Mouse (Mus musculus) forebrain, embryonic 11.5 days (tissue): ENCODE measurements around the gene Rnf169. TPM values are rescaled to one million over a fixed set of nuclear protein-coding genes. Genes with fewer than 3 reads are reported as not detected.
A peak's percentile ranks its signal among the peaks of the same experiment; 100 is the strongest.

ENCODE experiments used
- ATAC-seq: fragments of 200-750 bp; cut with Nextera tagmentation; replicated peaks from 2 replicates; pipeline ENCODE4 v1.8.0; 2017; ENCODE audit warnings: moderate TSS enrichment; ENCODE audit not compliant: low FRiP score
- DNase-seq: peaks from one replicate; pipeline ENCODE4 v3.0.0-alpha.2; 2017; ENCODE audit warnings: low spot score
- H3K27ac ChIP-seq: fragments of 300-500 bp; sonication (generic); 2 replicates; pipeline ENCODE4 v1.5.1; 2014; ENCODE audit warnings: low read depth, low read length
- H3K27me3 ChIP-seq: fragments of 300-500 bp; sonication (generic); 2 replicates; pipeline ENCODE4 v1.6.1; 2014; ENCODE audit warnings: mild to moderate bottlenecking, low read length, mixed read lengths; ENCODE audit not compliant: control insufficient read depth, insufficient read depth
- H3K36me3 ChIP-seq: fragments of 300-500 bp; sonication (generic); 2 replicates; pipeline ENCODE4 v1.6.1; 2014; ENCODE audit warnings: mild to moderate bottlenecking, low read length, moderate library complexity, mixed read lengths; ENCODE audit not compliant: control insufficient read depth, insufficient read depth
- H3K4me1 ChIP-seq: fragments of 300-500 bp; sonication (generic); replicated peaks from 2 replicates; pipeline ENCODE4 v1.6.1; 2014; ENCODE audit warnings: low read length, mixed read lengths; ENCODE audit not compliant: control insufficient read depth, insufficient read depth
- H3K4me2 ChIP-seq: fragments of 300-500 bp; sonication (generic); 2 replicates; pipeline ENCODE4 v1.6.1; 2014; ENCODE audit warnings: low read depth, mild to moderate bottlenecking, low read length, moderate library complexity, mixed read lengths; ENCODE audit not compliant: severe bottlenecking
- H3K4me3 ChIP-seq: fragments of 300-500 bp; sonication (generic); 2 replicates; pipeline ENCODE4 v1.5.1; 2014; ENCODE audit warnings: low read depth, low read length
- H3K9ac ChIP-seq: fragments of 300-500 bp; sonication (generic); 2 replicates; pipeline ENCODE4 v1.6.1; 2014; ENCODE audit warnings: low read length
- H3K9me3 ChIP-seq: fragments of 300-500 bp; sonication (generic); 2 replicates; pipeline ENCODE4 v1.6.1; 2016; ENCODE audit warnings: low read length, mixed read lengths; ENCODE audit not compliant: control insufficient read depth
- WGBS: fragments of 180-500 bp; shearing (Covaris S2); extraction: QIAGEN DNeasy Blood & Tissue Kit; methylation state at CpG from one replicate; pipeline ENCODE4 v1.1.7; 2014; 5-methylcytosine and 5-hydroxymethylcytosine counted together
- polyA plus RNA-seq: library from polyadenylated mRNA; unstranded; fragments of >200 nt; fragmentation: Nextera tagmentation; extraction: Ambion mirVana; gene quantifications from 2 replicates; pipeline ENCODE4 v1.2.1, GENCODE M21; 2014

The Rnf169 gene
- polyA plus RNA-seq, 1 experiment from 2014 or later: 7.9 TPM

DNA sequence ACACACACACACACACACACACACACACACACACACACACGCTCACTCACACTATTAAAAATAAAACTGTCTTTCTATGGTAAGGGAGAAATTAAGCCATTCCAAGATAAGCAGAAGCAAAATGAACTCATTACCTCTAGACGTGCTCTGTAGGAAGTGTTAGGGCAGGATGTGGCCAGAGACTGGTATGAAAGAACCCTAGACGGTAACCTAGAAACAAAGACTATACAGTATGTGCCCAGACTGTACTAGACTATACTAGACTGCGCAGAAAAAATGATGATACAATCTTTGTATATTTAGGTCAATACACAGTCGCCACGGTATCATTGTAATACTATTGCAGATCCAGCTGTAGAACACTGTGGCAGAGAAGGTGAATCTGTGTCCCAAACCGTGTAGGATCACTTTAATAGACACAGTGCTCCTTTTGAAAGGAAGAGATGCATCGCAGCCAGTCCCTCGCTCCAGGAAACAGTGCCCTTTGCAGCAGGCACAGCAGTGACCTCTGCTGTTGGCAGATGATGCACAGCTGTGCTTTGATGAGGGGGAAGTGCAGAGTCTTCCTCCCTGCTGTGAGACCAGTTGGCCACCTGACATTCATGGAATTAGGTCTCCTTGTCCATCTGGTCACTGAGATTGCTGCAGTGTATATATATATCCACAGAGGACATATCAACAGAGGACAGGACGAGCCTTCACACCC lies 90.9 kb downstream of the Rnf169 start:
- peaks cover 3% of the 10 kb centered on the region; the same call in 1 of the 2 replicates for H3K4me1 ChIP-seq
- DNase-seq (no peak), ATAC-seq (no peak)
- no peak overlapping the region for H3K4me3 ChIP-seq
- WGBS: 49% methylated on average over 10 of the region's 10 CpGs
- no peak overlapping the region for H3K27ac ChIP-seq
- no peaks in the 10 kb centered on the region for H3K36me3 ChIP-seq
- no peaks in the 10 kb centered on the region for H3K9me3 ChIP-seq
- H3K4me2 ChIP-seq: no peak overlapping the region
- H3K27me3 ChIP-seq: no peaks in the 10 kb centered on the region
- no peak overlapping the region for H3K9ac ChIP-seq

DNA sequence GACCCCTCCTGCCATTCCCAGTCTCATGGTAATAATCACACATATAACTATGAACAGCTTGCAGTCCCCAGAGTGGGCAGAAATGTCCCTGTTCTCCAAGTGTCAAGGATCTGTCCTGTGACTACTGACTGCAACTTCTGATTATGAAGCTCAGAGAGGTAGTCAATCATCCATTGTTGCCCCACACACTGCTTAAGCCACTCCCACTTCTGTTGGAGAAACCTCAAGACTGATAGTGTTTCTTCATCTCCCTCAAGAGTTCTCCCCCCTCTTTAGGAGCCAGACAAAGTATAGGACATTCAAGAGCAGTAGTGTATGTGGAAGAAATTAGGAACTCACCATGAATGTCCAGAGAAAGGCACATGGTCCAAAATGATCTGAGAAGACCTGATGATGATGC lies 92.5 kb downstream of the Rnf169 start:
- peaks cover 3% of the 10 kb centered on the region; the same call in 1 of the 2 replicates for H3K4me1 ChIP-seq
- no peaks in the 10 kb centered on the region for H3K27me3 ChIP-seq
- H3K36me3 ChIP-seq: no peaks in the 10 kb centered on the region
- no peak overlapping the region for H3K27ac ChIP-seq
- H3K9ac ChIP-seq: no peak overlapping the region
- H3K4me3 ChIP-seq: no peak overlapping the region
- H3K9me3 ChIP-seq: no peaks in the 10 kb centered on the region
- ATAC-seq (no peak), DNase-seq (no peak)
- no peak overlapping the region for H3K4me2 ChIP-seq

DNA sequence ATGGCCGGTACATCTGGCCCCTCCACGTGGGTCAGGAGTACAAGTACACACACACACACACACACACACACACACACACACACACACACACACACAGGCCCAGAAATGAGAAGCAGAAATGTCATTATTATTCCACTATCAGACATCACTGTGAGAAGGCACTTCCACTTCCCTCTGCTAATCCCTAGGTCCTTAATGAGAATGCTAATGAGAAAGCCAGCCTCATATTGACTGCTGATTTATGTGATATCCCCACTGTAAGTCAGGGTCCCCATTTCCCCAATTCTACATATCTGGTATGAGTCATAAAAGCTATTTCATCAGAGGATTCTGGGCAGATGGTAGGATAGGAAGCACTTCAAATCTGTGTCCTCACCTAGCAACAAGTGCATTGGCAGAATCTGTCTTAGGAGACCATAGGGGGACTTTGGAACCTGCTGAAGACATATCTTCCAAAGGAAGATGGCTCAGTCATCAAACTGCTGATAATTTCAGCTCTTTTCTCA lies 93.0 kb downstream of the Rnf169 start:
- H3K36me3 ChIP-seq: no peaks in the 10 kb centered on the region
- DNase-seq (no peak), ATAC-seq (no peak)
- H3K27ac ChIP-seq: no peak overlapping the region
- 89% methylated on average over 2 of the region's 2 CpGs for WGBS
- H3K9me3 ChIP-seq: no peaks in the 10 kb centered on the region
- H3K4me2 ChIP-seq: no peak overlapping the region
- no peak overlapping the region for H3K4me3 ChIP-seq
- H3K27me3 ChIP-seq: no peaks in the 10 kb centered on the region
- H3K4me1 ChIP-seq: peaks cover 3% of the 10 kb centered on the region; the same call in 1 of the 2 replicates
- H3K9ac ChIP-seq: no peak overlapping the region

DNA sequence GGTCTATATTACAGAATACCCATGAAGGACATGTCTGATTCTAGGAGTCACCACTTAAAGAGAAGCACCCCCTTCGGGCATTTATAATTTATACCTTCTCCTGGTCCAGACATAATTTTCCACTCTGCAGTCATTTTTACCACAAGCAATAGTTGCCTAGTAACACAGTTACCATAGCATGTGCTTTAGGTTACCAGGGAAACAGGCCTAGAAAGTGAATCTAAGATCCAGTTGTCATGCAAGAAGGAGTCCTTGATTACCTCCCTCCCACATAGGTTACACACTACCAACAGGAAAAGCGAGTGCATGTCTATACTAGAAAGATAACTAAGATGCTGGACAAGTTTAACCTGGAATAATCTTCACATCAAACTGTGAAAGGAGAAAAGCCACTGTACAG lies 102.0 kb downstream of the Rnf169 start:
- H3K27me3 ChIP-seq: no peaks in the 10 kb centered on the region
- 78% methylated on average over 2 of the region's 2 CpGs for WGBS
- no peaks in the 10 kb centered on the region for H3K36me3 ChIP-seq
- no peaks in the 10 kb centered on the region for H3K9me3 ChIP-seq
- no peaks in the 10 kb centered on the region for H3K4me1 ChIP-seq
- ATAC-seq (no peak), DNase-seq (no peak)
- H3K4me2 ChIP-seq: no peak overlapping the region
- H3K27ac ChIP-seq: no peak overlapping the region
- no peak overlapping the region for H3K4me3 ChIP-seq
- H3K9ac ChIP-seq: no peak overlapping the region

DNA sequence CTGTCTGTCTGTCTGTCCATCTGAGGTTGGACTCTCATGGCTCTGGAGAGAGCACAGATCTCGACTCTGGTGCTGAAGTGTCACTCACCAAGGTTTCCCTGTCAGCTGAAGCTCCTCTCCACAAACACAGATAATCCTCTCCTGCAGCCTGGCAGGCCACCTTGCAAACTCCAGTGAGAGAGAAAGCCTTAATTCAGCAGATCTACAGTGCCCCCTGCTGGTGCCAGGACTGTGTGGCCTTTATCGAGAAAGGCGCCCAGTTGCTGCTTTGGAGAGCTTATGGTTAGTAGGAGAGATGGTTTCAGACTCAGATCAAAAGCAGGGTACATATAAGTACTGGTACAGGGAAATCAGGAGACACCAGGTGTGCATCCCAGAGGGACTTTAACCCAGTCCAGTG lies 103.9 kb downstream of the Rnf169 start:
- H3K4me2 ChIP-seq: no peak overlapping the region
- ATAC-seq: no peak
- under 1% methylated on average over 3 of the region's 3 CpGs for WGBS

DNA sequence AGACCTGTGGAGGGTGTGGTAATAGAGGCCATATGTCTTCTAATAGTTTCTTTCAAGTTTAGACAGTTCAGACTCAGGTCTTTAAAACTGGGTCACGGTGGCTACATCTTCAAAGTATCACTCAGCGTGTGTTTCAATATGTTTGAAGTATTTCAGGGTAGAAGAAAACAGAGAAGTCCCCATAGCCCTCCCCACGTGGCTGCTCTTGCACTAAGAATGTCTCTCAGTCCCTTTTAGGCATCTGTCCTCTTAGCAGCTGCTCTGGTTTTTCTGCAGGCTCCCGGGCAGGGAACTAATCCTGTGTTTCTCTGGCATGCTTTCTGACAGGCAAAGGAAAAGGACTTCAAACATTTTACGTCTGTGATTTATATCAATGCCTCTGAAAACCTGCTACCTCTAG lies 104.4 kb downstream of the Rnf169 start:
- Histone ChIP-seq H3K4me3 (no peak overlapping the region), H3K4me2 (no peak overlapping the region), H3K4me1 (no peaks in the 10 kb centered on the region), H3K9me3 (no peaks in the 10 kb centered on the region), H3K9ac (no peak overlapping the region), H3K27ac (no peak overlapping the region), H3K36me3 (no peaks in the 10 kb centered on the region), H3K27me3 (no peaks in the 10 kb centered on the region)
- ATAC-seq (no peak), DNase-seq (no peak)
- 53% methylated on average over 5 of the region's 5 CpGs for WGBS

More for the DNA sequence above, 103.9 kb downstream of the Rnf169 start:
- Histone ChIP-seq H3K9ac (no peak overlapping the region), H3K4me1 (no peaks in the 10 kb centered on the region), H3K36me3 (no peaks in the 10 kb centered on the region), H3K27me3 (no peaks in the 10 kb centered on the region), H3K9me3 (no peaks in the 10 kb centered on the region), H3K4me3 (no peak overlapping the region), H3K27ac (no peak overlapping the region)
- DNase-seq: peak; percentile 90

DNA sequence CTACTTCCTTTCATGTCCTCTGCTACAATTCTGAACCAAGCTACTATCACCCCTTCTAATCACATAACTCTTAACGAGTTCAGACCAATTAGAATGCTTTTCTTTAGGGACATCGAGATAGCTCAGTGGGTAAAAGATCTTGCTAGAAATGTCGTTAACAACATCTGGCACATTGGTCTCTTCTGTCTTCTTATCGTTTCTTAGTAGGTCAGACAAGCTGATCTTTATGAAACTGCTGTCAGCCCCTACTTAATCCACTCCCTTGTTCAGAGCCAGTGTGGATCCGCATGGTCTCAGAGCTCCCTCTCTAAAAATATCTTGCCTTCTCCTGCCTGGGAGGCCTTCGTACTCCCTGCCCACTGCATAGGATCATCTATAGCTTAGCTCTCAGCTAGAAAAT lies 106.3 kb downstream of the Rnf169 start:
- no peak for DNase-seq
- Histone ChIP-seq H3K36me3 (no peaks in the 10 kb centered on the region), H3K27me3 (no peaks in the 10 kb centered on the region), H3K27ac (no peak overlapping the region), H3K4me2 (no peak overlapping the region), H3K4me3 (no peak overlapping the region), H3K4me1 (no peaks in the 10 kb centered on the region), H3K9me3 (no peaks in the 10 kb centered on the region), H3K9ac (no peak overlapping the region)
- 62% methylated on average over 6 of the region's 6 CpGs for whole genome bisulfite sequencing
- ATAC-seq: no peak
